Mouse (Mus musculus) heart, postnatal 10 days (tissue): ENCODE data around the gene Scaf8. TPM values are rescaled to one million over a fixed set of nuclear protein-coding genes. Genes with fewer than 3 reads are reported as not detected.
"Not testable (repeated sequence)": the region's sequence is repeated elsewhere in the genome, so short reads cannot be mapped to it uniquely, and the experiment has no call there.

Source experiments
- DNase-seq, 2 experiments: peaks; one replicate each; pipeline ENCODE4 v3.0.0; 2021
- intact Hi-C: fragments of 180-260 bp; cut with DNase I; formaldehyde crosslinking; loops from one replicate; pipeline ENCODE4 v1.15.1; 2025
- total RNA-seq, 2 experiments: library from RNA; stranded (reverse); gene quantifications; 2 replicates each; pipeline ENCODE4 v1.2.3; 2021

The Scaf8 gene
- total RNA-seq, 2 experiments from 2014 or later: 45.2 to 45.8 TPM

DNA sequence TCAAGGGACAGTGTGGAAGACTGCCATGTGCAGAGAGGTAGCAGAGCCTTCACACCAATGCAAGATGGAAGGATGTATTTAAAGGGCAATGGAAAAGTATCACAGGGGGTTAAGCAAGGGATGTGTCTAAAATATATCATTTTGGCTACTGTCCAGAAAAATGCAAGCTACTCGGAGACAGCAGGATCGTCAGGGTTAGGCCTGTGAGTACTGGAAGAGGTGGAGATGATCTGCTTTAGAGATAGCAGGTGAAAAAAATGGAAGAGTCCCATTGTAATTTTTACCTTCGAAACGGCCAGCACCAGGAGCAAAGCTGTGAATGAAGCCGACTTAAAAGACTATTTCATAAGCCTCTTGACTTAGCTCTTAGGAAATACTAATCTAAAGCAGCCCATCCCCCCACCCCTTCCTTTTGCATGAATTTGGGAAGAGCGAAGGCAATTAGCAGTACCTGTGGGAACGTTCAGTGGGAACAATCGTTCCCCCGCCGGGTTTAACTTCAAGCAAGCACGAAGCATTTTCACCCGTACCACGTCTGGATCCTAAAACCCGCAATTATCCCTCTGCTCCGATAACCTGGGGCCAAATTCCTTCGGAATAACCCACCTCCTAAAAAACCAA, 925 bp upstream of the Scaf8 start:
- no peak for DNase-seq
- intact Hi-C loops: no loop called here

DNA sequence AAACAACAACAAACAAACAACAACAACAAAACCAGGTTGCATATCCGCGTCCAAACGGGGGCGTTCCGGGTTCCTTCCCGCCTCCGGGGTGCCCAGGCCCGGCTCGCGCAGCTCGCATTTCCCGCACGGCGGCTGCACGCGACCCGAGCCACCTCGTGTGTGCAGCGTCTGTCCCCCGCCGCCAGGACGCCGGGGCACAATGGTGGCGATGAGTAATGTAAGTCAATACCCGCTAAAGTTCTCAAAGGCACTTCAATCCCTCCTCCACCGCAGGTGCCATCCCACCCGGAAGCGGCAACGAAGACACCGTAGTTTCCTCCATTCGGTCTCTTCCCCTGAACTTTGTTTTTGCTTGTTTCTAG, 433 bp upstream of the Scaf8 start:
- no peak for DNase-seq
- intact Hi-C loops: no loop called here

DNA sequence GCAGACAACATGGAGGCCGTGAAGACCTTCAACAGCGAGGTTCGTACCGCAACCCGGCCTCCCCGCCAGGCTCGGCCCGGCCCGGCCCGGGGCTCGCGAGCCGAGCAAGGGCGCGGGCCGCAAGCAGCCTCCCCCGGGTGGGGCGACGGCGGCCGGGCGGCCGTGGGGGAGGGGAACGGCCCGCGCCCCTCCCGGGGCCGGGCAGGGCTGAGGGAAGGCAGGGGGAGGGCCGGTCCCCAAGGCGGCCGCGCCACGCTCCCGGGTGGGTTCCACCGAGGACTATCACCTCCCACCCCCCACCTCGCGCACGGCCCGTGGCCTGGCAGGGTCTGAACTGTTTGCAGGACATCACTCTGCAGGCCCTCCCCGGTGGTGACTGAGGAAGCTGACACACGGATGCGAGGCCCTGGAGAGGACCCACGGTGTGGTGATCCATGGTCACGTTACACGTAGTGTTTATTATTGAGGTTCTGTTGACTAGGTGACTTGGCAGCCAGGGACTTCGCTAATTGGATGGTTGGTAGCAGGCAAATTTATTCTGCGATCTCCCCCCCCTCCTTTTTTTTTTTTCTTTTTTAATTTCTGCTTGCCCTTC, 705 bp downstream of the Scaf8 start:
- peak; percentile 75 to 78 for DNase-seq
- intact Hi-C loops: loop anchor here (5.0 kb wide), 1 partner anchor 37 kb away; no protein-coding TSS in a partner anchor

DNA sequence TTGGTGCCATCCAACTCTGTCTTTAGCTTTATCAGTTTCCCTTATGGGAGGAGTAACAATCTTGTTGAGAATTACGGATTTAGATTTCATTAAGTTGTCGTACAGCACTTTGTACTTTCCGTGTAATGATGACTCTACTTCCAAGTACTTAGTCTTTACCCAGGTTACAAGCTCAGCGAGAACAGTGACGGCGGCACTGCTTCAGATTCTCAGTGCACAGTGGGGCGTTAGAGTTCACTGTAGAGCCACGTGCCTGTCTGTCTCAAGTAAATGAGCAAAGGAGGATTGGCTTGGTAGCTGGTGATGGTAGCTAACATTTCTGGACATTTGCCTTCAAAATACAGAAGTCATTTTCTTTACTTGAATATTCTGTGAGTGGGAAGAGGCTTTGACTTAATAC, 6.2 kb downstream of the Scaf8 start:
- intact Hi-C loops, DNase-seq: not testable (repeated sequence)

DNA sequence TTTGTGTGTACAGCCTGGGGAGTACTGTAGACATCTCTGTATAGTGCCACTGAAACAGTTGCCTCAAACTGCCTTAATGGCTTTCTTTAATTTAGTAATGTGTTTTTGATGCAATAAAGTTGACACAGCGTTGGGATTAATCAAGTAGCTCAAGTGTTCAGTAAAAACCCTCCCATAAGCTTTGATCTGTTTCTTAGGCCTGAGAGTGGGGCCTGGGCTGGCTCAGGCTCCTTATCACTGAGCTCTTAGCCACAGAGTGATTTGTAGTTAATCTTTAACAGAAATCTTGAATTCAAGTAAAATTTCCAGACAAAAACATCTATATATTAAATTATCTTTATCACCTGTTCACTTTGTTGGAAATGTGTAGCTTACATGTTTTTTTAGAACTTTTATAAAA, 8.8 kb downstream of the Scaf8 start:
- DNase-seq, intact Hi-C loops: not testable (repeated sequence)

DNA sequence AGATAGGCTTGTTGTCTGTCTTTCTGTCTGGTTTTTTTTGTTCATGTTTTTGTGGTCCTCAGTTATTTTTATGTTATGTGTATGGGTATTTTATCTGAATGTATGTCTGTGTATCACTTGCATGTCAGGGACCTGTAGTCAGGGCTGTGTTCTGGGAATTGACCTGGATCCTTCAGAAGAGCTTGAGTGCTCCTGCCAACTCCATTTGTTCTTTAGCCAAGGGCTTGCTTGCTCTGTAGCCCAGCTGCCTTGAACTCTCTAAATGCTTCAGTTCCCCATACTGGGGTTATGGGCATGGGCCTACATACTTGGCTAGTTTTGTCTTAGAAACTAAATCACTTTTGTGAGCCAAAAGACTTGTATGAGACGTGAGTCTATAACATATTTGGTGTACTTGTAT, 13.9 kb downstream of the Scaf8 start:
- DNase-seq: no peak
- intact Hi-C loops: no loop called here

DNA sequence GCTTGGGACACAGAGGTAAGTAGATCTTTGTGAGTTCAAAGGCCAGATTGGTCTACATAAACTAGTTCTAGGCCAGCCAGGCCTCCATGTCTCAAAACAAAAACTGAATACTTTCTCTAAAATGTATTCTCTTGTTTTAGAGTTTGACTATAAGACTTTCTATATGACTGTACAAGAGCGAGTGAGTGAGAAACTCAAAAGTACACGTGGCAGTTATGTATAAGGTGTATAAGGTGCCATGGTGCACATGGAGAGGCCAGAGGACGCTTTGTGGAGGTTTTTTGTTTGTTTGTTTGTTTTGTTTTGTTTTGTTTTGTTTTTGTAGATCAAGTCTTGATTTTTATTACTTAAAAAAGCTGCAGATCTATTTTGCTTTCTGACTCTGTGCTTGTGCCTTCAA, 15.0 kb downstream of the Scaf8 start:
- DNase-seq: no peak
- intact Hi-C loops: no loop called here

DNA sequence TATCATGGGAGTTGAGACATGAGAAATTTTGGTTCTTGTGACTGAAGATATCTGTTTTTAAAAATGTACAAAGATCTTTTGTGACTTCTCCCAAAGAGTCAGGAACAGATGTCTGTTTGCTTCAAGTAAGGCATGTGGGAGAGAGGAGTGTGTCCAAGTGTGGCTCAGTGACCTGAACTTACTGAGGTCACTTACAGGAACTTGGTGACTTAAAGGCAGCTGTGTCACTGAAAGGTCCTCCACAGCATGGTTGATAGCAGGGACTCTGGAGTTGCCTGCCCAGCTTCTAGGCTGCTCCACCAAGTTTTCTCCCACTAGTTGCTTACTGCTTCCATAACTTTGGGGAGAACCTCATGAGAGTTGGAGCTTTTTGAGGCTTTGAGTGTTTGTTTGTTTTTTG, 20.6 kb downstream of the Scaf8 start:
- intact Hi-C loops: no loop called here
- DNase-seq: no peak

DNA sequence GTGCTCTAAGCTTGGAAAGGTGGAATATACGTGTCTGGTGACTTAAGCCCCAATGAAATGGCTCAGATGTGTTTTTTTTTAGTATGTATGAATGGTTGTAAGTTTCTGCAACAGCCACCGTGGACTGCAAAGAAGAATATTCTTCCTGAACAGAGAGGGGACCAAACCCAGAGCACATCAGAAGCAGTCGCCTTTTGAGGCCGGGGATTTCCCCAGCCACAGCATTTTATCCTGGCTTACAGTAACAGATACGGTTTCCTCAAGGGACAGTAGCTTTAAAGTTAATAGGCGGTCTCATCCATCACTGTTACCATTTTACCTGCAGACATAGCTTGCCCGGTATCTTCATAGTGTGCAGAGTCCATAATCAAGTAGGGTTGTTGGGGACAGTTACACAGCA, 21.4 kb downstream of the Scaf8 start:
- no peak for DNase-seq
- intact Hi-C loops: no loop called here

DNA sequence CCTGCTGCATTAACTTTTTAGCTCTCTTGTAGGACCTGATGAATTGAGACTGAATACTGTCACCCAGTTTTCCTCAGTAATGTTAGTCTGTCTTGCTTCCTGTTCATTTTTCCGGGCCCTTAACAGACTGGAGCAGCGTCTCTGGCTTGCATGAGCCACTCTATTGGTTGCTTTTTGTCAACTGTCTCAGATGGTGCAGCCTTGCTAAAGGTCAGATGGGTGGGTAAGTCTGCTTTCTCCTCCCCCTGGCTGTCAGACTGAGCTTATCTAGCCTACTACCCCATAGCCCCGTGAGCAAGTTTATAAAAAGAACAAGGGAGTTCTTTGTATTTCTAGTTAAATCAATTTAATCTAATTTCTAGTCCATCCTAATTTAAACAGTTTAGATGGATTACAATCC, 23.6 kb downstream of the Scaf8 start:
- intact Hi-C loops: no loop called here
- DNase-seq: peak; percentile 26 to 33

DNA sequence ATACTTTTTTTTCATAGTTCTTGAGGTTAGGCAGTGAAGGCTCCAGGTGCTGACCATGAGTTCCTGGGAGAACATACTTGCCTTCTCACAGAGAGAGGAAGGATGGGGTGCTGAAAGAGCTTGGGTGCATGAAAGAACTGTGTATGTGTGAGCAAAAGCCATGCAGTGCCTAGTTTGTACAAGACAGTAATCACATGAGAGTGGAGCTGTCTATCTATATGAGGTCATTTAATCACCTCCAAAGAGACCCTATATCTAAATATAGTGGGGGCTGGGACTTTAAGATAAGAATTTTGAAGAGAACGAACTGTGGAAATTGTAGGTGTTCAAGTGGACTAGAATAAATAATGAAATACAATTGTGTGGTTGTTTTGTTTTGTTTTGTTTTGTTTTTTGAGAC, 25.3 kb downstream of the Scaf8 start:
- DNase-seq: no peak
- intact Hi-C loops: no loop called here

DNA sequence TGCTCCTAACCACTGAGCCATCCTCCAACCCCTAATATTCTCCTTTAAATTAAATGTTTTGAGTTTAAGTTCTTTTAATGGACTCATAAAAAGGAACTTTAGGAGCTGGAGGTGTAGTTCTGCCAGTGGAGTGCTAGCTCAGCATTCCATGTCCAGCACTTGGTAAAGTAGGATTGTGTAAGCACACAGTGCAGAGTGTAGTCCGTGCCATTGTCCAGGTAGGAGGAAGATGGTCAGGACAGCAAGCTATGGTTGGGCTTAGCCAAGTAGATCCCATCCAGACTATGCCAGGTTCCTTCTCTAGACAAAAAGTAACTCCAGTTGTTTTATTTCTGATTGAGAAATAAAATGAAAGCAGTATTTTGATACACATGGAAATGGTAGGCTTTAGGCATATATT, 34.1 kb downstream of the Scaf8 start:
- DNase-seq: no peak
- intact Hi-C loops: no loop called here

DNA sequence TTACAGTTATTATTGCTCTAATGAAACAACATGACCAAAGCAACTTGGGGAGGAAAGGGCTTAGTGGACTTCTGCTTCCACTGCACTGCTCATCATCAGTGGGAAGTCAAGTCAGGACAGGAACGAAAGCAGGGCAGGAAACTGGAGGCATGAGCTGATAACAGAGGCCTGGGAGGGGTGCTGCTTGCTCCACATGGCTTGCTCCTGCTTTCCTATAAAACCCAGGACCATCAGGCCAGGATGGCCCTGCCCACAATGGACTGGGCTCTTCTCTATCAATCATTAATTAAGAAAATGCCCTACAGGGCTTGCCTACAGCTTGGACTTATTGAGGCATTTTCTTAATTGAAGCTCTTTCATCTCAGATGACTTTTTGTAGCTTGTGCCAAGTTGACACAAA, 34.8 kb downstream of the Scaf8 start:
- no peak for DNase-seq
- intact Hi-C loops: no loop called here

DNA sequence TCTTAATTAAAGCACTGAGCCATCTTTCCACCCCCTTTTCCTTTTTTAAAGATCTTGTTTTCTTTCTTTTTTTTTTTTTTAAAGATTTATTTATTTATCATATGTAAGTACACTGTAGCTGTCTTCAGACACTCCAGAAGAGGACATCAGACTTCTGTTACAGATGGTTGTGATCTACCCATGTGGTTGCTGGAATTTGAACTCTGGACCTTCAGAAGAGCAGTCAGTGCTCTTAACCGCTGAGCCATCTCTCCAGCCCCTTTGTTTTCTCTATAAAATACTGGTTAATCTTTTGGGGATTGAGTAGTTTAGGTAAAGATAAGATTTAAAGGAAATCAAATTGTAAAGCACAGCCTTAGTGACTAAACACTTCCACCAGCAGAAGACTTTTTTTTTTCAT, 35.9 kb downstream of the Scaf8 start:
- DNase-seq: not testable (repeated sequence)
- intact Hi-C loops: loop anchor here (5.0 kb wide), 1 partner anchor 33 kb away; no protein-coding TSS in a partner anchor

DNA sequence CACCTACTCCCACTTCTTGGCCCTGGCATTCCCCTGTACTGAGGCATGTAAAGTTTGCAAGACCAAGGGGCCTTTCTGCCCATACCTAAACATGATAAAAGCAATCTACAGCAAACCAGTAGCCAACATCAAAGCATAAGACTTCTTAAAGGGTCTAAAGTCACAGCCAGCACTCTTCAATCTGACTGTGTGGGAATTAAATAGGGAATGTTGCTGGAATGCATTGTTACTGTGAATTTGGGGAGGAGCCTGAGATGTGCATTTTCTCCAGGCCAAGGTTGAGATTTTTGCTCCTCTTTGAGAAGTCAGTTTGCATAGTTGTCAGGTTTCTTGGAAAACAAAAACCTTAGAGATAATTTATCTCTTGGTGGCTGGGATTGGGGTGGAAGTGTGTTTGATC, 36.4 kb downstream of the Scaf8 start:
- intact Hi-C loops: loop anchor here (5.0 kb wide), 1 partner anchor 34 kb away; no protein-coding TSS in a partner anchor
- DNase-seq: no peak

DNA sequence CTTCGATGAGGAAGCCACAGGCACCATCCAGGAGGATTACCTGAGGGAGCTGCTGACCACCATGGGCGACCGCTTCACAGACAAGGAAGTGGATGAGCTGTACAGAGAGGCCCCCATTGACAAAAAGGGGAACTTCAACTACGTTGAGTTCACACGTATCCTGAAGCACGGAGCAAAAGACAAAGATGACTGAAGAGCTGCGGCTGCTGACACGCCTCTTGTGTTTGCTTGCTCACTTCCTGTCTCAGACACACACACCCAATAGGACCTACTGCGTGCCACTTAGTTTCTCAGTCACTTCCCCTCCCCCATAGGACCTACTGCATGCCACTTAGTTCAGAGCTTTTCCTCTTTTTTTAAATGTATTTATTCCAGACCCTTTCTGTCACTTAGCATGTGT, 41.4 kb downstream of the Scaf8 start:
- intact Hi-C loops, DNase-seq: not testable (repeated sequence)

DNA sequence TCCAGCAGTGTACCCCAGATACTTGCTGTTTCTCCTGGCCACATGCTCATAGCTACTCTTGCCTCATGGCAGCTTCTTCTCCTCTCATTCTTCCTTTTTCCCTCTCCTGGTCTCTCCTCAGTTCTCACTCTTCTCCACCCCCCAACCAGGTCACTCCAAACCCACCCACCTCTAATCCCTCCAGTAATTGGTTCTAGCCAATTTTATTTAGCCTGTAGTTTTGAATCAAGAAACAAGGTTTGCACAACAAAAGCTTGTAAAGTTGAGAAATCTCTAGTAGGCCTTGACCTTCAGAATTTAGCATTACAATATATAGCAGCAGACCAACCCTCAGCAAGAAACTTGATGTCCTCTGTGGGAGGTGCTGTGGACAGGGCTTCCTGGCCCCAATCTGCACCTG, 42.2 kb downstream of the Scaf8 start:
- DNase-seq: no peak
- intact Hi-C loops: no loop called here

DNA sequence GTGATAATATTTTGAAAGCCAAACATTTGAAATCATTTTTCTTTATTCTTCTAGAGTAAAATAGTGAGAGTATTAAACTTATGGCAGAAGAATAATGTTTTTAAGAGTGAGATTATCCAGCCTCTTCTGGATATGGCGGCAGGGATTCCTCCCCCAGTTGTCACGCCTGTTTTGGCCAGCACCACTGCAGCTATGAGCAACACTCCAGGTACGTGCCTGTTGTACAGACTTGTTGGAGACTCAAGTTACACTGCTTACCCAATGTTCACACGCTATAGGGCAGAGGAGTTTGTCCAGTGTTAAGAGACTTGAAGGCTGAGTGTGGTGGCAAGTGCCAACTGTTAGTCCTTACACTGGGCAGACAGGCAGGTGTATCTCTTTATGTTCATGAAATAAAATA, 48.1 kb downstream of the Scaf8 start:
- peak in 1 of 2 experiments; percentile 13 for DNase-seq

DNA sequence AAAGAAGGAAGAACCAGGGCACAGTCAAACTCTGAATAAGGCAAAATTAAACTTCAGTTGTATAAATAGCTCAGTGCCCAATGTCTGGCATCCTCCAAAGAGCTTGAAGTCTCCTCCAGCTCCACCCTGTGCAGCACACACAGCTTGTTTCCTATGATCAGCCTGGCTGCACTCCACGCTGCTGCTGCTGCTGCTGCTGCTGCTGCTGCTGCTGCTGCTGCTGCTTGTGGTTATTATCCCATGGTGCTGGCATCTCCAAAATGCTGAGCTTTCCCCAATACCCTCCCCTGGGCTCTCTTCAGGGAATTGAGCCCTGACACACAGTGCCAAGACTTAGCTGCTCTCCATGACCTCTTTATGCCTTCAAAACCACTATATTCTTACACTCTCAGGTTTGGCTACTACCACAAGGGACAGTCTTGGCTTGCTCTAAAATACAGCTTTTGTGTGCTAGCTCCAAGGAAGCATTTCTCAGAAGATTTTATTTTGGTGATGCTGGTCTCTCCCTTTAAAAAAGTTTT, 65.7 kb downstream of the Scaf8 start:
- intact Hi-C loops, DNase-seq: not testable (repeated sequence)

More for the DNA sequence above, 48.1 kb downstream of the Scaf8 start:
- intact Hi-C loops: no loop called here

DNA sequence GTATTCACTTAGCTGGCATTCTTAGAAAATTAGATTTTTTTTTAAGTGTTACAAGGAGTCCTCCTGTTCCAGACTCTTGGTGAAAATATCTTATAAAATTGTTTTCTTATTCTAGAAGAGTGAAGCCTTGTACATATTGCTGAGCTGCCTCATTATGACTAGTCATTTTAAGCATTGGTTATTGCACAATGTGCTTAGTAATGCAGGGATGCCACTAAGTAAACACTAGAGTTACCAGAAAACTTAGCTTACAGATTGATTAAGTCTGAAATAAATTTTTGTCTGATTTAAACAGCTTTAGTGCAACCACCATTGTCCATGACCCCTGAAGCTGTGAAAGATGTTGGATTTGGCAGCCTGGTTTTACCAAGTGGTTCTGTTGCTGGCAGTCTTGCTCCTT, 80.7 kb downstream of the Scaf8 start:
- DNase-seq, intact Hi-C loops: not testable (repeated sequence)

DNA sequence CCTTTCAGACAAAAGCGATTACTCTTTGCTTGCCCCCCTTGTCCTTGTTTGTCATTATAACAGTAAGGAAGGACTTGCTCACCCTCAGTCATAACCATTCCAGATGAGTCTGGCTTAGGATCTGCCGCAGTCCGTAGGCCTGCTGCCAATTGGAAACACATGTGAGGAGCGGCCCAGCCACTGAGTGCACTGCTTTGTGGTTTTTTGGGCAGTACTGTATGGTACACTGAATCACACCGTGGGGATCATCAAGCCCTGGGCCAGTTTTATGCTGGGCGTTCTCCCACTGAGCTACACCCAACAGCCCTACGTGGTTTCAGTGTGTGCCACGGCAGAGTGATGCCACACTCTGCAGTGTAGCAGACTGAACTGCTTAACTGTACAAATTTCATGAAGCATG, 85.6 kb downstream of the Scaf8 start:
- intact Hi-C loops: no loop called here
- peak; percentile 44 for DNase-seq

DNA sequence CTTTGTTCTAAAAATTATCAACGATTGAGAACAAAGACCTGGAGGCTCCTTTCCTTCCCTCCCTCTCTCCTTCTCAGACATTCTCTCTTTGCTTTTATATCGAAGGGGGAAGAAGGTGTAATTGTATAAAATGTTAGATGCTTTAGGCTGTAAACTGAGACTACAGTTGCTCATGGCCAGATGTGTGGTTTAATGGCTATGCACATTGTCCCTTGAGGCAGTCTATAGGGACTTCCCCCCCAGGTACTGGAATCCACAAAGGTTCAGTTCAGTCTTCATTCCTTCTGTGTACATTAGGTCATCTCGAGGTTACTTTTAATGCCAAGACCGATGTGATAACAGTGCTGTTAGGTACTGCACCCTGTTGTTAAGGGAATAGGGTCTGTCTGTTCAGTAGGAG, 89.1 kb downstream of the Scaf8 start:
- no peak for DNase-seq
- intact Hi-C loops: no loop called here
